Mouse (Mus musculus) cerebellum, adult 18-20 months (tissue): ENCODE measurements at regions not wholly inside any gene's neighbourhood (a gene's known extent, or its start where the extent isn't known, plus 50 kb on each side); places are given as distances from the start of the nearest gene placed in this dataset.
"Not testable (repeated sequence)": the region's sequence is repeated elsewhere in the genome, so short reads cannot be mapped to it uniquely, and the experiment has no call there.

Experiments used
- DNase-seq, 2 experiments: peaks; one replicate each; pipeline ENCODE4 v3.0.0; 2021

DNA sequence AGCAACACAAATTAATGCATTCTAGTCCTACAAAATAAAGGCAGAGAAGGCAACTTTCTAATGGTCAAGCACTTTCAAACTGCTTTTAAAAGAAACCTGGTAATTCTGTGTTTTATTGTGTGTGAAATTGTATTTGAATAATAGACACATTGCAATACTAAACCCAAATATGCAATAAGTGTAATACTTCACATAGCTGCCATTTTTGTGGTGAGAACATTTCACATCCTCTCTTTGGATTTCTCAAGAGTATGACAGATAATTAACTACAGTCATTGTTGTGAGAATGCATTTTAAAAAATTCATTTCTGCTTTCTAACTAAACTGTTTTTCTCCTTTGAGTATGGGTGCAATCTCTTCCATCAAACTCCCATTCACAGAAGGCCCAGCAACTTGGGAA is 256.4 kb downstream of the Sema3d start:
- DNase-seq, result no peak

DNA sequence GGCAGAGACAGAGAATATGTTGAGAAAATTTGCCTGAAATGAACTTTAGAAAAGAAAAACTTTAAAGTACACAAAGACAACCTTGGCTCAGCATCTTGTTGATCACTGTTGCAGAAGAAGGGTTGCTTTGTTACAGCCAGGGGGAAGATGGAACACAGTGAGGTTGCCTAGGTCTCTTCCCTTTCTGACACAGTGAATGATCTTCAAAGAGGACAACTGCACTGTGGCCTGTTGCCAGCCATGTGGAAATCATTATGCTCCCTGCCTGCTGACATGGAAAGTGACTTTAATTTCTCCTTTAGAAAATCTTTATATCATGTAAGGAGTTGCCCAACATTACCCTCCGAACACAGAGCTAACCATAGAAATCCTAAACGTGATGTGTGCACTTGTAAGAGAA is 263.1 kb downstream of the Sema3d start:
- DNase-seq, result no peak

DNA sequence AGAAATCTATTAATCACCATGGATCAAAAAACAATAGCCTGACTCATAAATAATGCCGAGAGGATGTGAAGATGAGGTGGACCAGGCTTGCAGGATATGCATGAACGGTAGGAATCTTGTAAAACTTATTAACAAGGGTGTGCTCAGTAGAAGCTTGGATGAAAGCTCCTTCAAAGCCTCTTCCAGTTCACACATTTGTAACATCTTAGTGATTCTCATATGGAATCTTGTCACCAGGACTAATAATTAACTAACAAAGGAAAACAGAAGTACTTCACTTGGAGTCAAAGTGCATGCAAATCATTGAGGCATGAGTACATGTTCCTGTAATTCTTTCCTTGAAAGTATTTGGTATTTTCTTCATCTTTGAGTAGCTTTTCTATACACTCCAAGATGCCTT is 290.5 kb downstream of the Sema3d start:
- no peak for DNase-seq

DNA sequence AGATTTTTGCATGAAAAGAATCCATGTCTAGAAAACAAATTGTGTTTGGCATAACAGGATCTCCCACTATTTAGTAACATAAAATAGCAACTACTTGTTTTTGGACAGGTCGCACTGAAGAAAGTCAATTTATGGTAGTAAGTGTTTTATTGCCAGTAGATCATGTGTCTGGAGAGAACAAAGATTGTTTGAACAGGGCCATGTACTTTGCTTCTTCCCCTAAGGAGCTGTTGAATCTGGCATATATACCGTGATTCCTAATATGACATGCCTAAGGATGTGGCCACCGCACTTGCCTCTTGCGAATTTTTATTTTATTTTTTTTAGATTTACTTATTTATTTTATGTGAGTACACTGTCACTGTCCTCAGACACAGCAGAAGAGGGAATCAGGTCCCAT is 290.9 kb downstream of the Sema3d start:
- DNase-seq, result no peak

DNA sequence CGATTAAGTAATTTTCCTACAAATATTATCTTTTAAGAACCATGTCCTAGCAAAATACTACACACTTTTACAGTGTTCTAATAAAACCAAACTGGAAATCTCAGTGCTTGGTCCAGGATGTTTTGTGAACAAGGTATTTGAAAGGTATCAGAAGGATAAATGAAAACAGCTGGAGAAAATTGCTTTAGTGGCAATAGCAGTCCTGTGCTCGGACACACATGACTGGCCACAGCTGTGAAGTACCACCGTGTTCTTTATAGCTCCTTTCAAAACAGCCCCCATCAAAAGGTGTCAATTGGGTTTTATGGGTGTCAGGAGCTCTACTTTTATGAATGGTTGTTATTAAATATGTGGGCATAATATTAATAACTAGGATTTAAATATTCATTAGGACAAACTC is 293.5 kb downstream of the Sema3d start:
- no peak for DNase-seq

DNA sequence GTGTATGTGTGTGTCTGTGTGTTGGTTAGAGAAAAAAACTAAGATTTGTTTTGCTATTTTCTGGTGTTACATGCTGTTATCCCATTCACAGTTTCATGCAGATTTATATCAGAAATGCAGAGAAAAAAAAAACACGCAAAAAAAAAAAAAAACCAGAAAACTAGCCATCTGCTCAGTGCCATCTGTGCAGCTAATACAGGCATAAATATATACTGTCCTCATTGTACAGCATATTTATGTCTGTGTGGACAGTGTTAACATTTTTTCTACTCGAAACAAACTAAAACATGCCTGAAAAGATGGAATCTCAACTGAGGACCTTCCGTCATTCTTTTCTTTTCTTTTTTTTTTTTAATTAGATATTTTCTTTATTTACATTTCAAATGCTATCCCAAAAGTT is 331.7 kb downstream of the Sema3d start:
- no peak for DNase-seq

DNA sequence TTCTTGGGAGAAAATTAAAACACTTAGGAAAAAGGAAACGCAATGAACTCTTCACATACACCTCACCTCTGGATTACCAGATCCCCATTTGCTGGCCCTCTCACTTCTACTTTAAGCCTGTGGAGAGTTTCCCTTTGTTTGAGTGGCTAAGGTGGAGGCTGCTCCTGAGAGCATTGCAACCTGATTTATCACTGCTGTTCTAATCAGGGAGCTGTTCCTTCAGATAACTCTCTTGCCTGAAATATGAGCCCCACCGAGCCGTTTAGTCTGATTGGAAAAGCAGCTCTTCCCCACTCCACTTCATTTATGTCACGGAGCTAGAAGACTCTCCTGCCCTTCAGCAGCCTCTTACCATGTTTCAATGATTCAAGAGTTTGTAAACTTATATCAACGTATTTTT is 368.3 kb downstream of the Sema3d start:
- no peak for DNase-seq

DNA sequence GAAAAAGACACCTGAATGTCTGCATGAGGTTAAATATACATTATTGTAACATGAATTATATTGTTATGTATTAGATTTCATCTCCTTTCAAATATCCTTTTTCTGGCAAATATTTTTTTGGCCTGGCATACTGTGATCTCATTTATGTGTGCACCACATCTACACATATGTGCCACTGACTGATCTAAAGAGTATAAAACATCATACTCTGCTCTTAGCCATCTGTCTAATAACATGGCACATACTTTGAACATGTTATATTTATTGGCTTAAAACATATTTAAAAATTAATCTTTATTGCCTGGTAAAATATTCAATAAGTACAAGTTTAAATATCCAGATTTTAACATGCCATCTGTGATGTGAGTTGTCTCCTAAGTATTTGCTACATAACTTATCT is 365.6 kb upstream of the Sema3a start:
- no peak for DNase-seq

DNA sequence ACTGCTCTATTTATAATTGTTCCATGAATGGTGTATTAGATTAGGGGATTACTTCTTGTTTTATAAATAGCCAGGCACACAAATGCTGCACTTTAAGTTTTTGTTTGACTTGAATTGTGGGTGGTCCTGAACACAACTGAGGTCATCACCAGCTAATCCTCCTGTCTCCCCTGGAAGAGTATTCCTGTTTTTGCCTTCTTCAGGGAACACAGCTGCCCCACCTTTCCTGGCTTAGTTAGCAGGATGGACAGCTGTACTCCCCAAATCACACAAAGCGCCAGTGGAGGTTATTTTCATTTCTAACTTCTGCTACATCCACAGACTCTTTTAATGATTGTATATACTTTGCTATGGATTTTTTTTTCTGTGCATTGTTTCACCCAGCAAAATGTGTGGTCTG is 357.8 kb upstream of the Sema3a start:
- no peak for DNase-seq

DNA sequence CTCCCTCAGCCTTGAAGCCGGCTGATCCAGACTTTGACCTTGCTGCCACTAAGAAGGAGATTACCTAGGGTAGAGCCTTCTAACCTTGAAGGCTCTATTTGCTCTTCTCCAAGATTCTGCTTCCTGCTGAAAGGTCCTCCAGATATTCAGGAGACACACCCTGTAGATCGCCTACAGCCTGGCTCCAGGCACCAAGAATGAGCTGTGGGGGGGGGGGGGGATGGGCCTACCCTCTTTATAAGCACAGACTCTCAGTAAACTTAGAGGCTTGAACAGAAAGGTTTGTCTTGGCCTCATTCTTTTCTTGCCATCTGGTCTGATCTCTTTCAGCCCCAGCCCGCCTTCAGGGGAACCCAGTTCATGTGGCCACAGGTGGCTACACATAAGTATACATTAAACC is 342.5 kb upstream of the Sema3a start:
- no peak for DNase-seq

DNA sequence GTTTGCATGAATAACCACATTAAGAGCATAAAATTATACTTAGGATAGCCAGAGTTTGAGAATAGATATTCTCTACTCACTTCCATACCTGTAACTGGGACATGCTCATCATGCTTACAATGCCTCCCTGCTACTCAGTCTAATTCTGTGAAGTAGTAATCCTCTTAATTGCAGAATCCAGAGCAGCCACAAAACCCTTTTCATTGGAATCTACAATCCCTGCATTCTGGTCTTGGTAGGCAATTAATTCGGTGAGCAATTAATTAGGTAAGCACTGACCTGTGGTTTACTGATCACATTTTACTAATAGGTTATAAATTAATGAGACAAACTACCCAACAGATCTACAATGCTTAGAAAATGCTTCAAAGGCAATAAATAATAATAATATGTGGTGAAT is 316.5 kb upstream of the Sema3a start:
- no peak for DNase-seq

DNA sequence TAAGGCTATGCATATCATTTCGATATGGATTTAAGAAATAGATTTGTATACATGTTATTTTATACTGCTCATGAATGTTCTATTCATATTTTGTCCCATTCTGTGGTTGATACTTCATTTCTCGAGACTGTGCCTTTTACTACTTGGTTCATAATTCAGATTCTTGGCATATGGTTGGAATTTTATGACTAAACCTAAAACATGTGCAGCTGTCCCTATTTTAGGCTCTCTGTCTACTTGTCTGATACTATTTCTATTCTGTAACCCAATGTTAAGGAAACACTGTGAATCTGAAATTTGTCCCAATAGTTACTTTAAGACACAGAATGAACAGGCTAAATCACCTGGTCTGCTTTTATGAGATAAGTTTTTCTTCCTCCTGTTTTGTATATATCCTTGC is 315.3 kb upstream of the Sema3a start:
- no peak for DNase-seq

DNA sequence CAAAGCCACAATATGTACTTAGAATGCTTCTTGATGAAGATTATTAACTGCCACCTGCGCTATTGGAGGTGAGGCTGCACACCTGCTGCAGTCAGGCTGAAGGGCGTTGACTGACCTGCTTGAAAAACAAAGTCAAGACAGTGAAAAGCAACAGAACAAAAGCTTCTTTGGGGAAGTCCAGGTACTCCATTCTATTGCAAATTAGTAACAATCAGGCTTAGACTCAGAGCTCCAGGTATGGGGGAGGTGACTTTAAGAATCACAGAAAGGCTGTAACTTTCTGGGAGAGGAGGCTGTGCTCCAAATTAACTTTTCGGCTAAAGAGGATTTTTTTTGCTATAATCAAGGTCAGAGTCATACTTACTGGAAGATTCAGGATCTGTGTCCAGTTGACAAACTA is 278.0 kb upstream of the Sema3a start:
- not testable (repeated sequence) for DNase-seq

DNA sequence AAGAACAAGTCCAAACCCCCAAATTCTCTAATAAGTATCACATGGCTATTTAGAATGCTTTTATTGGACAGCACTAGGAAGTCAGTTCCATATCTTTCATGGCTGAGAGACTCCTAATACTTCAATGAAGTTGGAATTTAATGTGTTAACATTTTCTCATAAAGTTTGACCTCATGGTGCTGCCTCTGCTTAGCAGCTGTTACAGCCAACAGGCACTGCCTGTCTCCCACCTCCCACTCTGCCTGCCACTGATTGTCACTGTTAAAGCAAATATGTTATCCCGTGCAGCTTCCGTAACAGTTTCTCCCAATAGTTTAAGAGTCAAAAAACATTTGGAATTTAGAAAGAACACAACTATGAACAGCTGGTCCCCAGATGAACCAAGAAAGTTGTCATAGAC is 268.3 kb upstream of the Sema3a start:
- DNase-seq, result no peak

DNA sequence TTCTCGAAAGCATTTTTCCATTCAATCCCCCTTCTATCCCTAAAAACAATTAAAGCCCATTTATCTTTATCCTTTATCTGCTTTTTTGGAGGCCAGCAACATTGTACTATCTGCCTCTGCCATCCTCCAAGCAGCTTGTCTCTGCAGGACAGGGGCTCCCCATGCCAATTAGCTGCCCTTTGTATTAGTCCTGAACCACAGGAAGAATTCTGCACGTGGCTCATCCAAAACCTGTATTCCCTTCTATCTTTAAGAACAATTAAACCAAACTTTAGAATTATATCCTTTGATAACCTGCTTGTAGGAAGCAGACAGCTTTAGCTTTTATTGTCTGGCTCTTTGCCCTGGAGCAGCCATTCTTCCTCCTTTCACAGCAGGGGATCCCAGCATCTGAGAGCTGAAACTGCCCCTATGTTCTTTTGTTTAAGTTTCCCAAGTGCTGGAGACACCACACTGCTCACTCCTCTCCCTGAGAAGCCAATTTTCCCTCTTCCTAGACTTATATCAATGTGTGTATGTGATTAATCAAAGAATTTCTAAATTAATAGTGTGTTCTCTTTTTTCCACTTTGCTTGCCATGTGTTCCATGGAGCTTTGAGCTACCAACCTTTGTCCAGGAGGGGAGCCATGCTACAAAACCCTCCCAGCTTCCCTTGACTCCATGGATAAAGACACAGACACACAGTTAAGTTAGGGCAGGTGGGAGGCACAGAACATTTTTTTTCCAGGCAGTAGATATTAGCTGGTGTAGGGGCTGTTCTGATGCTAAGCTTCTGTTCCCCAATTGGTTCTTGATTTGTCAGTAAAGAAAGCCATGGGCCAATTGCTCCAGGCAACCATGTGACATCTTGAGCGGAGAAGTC is 256.6 kb upstream of the Sema3a start:
- DNase-seq, result peak in 1 of 2 experiments; percentile 5

DNA sequence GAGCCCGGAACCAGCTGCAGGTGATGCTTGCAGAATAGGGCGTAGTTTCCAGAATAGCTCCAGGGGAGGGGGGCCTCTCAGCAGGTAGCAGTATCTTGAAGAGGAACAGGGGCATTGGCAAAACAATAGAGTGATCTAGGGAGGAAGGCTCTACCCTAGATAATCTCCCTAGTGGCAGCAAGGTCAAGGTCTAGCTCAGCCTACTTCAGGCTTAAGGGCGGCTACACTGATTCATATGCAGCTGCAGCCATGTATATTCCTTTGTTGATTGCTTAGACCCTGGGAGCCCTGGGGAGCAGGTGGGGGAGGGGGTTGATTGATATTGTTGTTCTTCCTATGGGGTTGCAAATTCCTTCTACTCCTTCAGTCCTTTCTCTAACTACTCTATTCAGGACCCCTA is 252.3 kb upstream of the Sema3a start:
- no peak for DNase-seq

DNA sequence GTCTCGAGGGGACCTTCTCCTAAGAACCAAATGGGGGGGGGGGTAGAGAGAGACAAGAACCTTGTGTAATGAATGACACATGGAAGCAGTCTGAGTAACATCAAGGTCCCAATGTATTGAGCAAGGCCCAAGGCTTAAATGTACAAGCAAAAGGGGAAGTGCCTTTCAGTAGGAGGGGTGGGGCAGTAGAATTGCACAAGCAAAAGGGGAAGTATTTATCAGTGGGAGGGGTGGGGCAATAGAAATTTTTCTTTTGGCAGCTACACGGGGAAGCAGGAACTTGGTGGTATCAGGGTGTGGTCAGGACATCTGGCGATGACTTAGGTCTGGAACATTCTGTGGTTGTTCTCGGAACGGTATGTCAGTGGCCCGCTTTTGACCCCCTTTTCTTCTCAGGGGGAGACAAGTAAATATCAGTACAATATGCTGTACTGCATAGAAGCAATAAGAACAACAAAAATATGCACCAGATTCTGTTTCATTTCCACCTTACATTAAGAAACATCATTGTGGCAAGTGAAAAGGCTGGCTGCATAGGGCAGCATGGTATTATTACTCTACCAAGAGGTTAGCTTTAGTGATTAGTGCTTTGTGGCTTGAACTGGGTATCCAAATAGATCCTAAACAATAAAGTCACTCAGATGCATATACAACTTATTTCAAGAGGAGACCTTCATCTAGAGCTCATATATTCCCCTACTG is 247.5 kb upstream of the Sema3a start:
- DNase-seq, result no peak

DNA sequence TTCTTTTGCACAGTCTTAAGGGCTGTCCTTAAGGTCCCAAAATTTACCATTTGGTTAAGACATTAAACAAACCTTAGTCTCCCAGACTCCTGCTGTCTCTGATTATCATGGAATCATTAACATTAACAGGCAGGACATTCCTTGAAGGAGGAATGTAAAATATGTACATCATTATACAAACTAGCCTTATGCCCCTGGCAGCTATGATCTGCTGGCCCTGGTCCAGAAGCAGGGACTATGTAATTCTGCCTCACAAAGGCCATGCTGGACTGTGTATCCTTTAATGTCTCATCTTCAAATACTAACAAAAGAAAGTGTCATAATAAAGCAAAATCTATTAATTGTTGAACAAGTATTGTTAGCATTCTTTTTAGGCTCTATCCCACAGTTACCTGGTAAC is 232.9 kb upstream of the Sema3a start:
- no peak for DNase-seq

DNA sequence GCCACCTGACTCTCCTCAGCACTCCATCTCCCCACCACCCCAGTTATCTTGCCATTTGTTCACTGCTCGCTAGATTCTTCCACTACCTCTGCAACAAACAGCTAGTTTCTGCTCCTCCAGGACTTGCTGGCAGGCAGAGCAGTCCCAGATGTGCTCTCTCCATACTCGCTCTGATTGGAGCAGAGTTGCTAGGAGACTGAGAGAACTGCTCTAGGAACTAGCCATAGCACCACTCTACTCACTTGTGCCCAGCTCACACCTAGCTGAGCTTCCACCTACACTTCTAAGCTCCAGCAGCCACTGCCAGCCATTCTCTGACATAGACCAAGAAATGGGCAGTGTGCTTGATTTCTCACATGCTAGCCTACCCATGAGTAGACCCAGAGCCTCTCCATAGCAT is 230.6 kb upstream of the Sema3a start:
- no peak for DNase-seq

DNA sequence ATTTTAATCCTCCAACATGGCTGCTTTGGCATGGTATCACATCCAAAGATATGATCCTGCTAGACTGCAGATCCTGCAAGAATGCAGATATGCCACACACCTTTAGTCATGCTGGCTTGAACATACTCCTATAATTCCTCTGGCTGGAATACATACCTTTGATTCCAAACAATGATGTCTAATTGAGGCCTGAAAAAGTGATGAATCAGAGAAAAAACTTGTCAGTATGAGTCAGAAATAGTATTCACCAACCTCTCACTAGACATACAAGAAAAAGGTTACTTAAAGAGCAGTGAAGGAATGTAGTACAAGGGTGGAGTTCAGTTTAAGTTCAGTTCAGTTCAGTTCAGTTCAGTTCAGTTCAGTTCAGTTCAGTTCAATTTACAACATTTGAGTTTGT is 214.5 kb upstream of the Sema3a start:
- DNase-seq, result no peak

DNA sequence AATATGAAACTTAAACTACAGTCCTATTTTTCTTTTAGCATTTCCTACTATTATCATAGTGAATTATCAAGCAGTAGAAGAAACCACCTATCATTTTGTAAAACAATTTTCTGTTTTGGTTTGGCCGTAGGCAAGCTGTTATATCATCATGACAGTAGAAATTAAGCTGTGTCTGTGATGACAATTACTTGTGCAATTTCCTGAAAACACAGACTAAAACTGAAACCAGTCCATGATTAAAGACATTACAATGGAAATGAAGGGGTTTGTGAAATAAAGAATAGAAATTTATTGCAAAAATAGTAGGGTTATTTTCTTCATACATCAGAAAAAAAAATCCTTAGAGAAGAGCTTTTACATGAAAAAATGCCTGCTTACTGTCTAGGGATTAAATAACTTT is 210.8 kb upstream of the Sema3a start:
- DNase-seq, result no peak

DNA sequence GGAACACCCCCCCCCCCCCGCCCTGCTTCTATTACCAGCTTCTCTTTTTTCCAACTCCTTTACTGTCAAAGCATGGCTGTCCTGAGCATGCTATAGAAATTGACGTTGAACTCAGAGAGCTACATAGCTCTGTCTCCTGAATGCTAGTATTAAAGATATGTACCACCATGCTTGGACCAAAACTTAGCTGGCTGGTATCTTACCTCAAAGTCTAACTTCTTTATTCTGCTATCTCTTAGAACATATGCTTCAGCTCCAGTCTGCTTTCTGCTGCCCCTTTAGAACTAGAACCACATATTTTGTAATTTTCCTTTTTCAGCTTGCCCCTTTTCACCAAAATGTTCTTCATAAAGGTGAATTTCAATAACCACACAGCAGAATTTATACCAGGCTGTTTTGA is 205.9 kb upstream of the Sema3a start:
- no peak for DNase-seq

DNA sequence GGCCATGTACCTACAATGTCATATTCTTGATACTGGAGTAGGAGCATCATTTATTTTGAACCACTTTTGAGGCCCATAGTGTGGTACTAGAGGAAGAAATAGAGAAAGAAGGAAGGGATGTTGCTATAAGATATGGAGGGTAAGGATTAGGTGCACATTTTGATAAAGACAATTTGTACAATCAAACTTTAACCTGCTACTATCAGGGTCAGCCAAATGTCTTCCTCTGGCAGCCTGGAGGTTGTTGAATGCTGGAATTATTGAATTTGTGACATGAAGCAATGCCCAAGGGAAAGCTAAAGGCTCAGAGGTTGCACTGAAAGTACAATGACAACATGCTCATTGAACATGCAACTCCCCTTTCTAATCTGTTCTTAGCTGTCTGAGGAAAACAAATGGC is 202.3 kb upstream of the Sema3a start:
- no peak for DNase-seq

DNA sequence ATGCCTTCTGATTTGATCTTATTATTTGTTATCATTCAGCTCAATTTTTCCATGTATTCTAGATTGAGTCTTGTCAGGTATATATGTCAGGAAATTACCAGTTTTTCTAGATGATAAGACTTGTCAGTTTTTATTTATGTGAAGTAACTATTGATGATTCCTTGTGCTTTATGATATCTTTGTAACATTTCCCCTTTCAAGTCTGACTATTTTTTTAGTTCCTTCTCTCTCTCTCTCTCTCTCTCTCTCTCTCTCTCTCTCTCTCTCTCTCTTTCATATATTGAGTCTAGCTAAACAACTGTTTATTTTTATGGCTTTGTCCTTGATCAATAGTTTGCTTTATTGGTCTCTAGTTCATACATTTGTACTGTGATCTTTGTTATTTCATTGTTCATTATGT is 199.7 kb upstream of the Sema3a start:
- DNase-seq, result no peak

DNA sequence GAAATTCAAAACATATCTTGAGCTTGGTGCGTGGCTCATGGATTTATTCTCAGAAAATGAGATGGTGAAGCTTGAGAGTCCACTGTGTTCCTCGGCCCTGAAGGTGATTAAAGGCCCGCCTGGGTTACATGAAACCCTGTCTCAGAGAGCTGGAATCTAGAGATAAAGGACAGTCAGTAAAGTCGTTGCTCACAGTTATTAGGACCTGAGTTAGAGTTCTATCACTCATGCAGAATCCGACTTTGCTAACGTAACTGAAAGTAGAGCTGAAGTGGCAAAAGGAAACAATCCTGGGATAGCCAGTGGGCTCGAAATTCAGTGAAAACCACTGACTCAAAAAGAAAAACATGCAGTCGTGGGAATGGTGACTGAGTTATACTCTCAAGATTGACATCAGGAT is 198.9 kb upstream of the Sema3a start:
- no peak for DNase-seq
